Mouse (Mus musculus) ovary, adult 10 weeks (tissue): ENCODE data around the gene Vsig2. TPM values are rescaled to one million over a fixed set of nuclear protein-coding genes. Genes with fewer than 3 reads are reported as not detected.

ENCODE experiments used
- polyA plus RNA-seq: library from polyadenylated mRNA; stranded (reverse); fragments of 350-450 nt; fragmentation: Illumina TruSeq; extraction: RNeasy Lipid Tissue Mini Kit (QIAGEN cat#74804); gene quantifications from one replicate; pipeline ENCODE4 v1.2.3, GENCODE M21; 2014

Vsig2 gene
- polyA plus RNA-seq, result 1.8 TPM

GRCm38 (mm10) chr9:37539170-37540025 lies at the start of gene Vsig2:
Gene Vsig2, plus strand, starts transcription at chr9:37539255.

GRCm38 (mm10) chr9:37527396-37528224 lies 11.4 kb upstream of the Vsig2 start, which contains the start of gene Esam:
Gene Esam, plus strand, starts transcription at chr9:37528078.

GRCm38 (mm10) chr9:37552536-37553293 lies 13.7 kb downstream of the Vsig2 start, which contains the start of gene Nrgn:
Gene Nrgn, minus strand, starts transcription at chr9:37552904.

GRCm38 (mm10) chr9:37554838-37555748 lies 16.0 kb downstream of the Vsig2 start, which contains the start of gene Siae:
Gene Siae, plus strand, starts transcription at chr9:37555698.

Other genes starting within 250 kb of the Vsig2 start
- 18.6 TPM for gene Ccdc15, start 190.8 kb upstream of the Vsig2 start, polyA plus RNA-seq
- gene Hepacam, start 171.9 kb upstream of the Vsig2 start, polyA plus RNA-seq, result not detected
- 3.4 TPM for gene Robo4, start 137.4 kb upstream of the Vsig2 start, polyA plus RNA-seq
- gene Robo3, start 106.0 kb upstream of the Vsig2 start, polyA plus RNA-seq, result not detected
- gene Msantd2, start 49.9 kb upstream of the Vsig2 start, polyA plus RNA-seq, result 38.0 TPM
- gene Esam, start 11.2 kb upstream of the Vsig2 start, polyA plus RNA-seq, result 9.9 TPM
- gene Nrgn, start 13.6 kb downstream of the Vsig2 start, polyA plus RNA-seq, result not detected
- 47.8 TPM for gene Siae, start 16.4 kb downstream of the Vsig2 start, polyA plus RNA-seq
- gene Spa17, start 74.5 kb downstream of the Vsig2 start, polyA plus RNA-seq, result 43.1 TPM
- gene Tbrg1, start 118.1 kb downstream of the Vsig2 start, polyA plus RNA-seq, result 28.8 TPM
- gene Panx3, start 130.0 kb downstream of the Vsig2 start, polyA plus RNA-seq, result not detected
- gene Olfr160, start 177.0 kb downstream of the Vsig2 start, polyA plus RNA-seq, result not detected
- gene Olfr874, start 205.9 kb downstream of the Vsig2 start, polyA plus RNA-seq, result not detected
- gene Olfr875, start 232.6 kb downstream of the Vsig2 start, polyA plus RNA-seq, result not detected